Mouse (Mus musculus) midbrain, postnatal 0 days (tissue): ENCODE measurements around the gene Pdlim1. TPM values are rescaled to one million over a fixed set of nuclear protein-coding genes. Genes with fewer than 3 reads are reported as not detected.
A peak's percentile ranks its signal among the peaks of the same experiment; 100 is the strongest.

Source experiments
- ATAC-seq: fragments of 200-750 bp; cut with Nextera tagmentation; 2 replicates; pipeline ENCODE4 v1.8.0; 2017; ENCODE audit warnings: moderate number of reproducible peaks, mild to moderate bottlenecking, moderate TSS enrichment, moderate library complexity; ENCODE audit not compliant: low FRiP score
- DNase-seq: peaks from one replicate; pipeline ENCODE4 v3.0.0-alpha.2; 2015; ENCODE audit warnings: low spot score
- H3K27ac ChIP-seq: fragments of 300-500 bp; sonication (generic); 2 replicates; pipeline ENCODE4 v1.5.1; 2014; ENCODE audit warnings: low read depth, mild to moderate bottlenecking, low read length, mixed read lengths
- H3K27me3 ChIP-seq: fragments of 300-500 bp; sonication (generic); 2 replicates; pipeline ENCODE4 v1.6.1; 2014; ENCODE audit warnings: low read length, control low read depth, mixed read lengths; ENCODE audit not compliant: insufficient read depth
- H3K36me3 ChIP-seq: fragments of 300-500 bp; sonication (generic); 2 replicates; pipeline ENCODE4 v1.6.1; 2014; ENCODE audit warnings: low read length, control low read depth, mixed read lengths; ENCODE audit not compliant: insufficient read depth
- H3K4me1 ChIP-seq: fragments of 300-500 bp; sonication (generic); 2 replicates; pipeline ENCODE4 v1.6.1; 2014; ENCODE audit warnings: mild to moderate bottlenecking, control low read depth, antibody characterized with exemption, low read length, mixed read lengths; ENCODE audit not compliant: insufficient read depth
- H3K4me2 ChIP-seq: fragments of 300-500 bp; sonication (generic); 2 replicates; pipeline ENCODE4 v1.6.1; 2014; ENCODE audit warnings: low read depth, mild to moderate bottlenecking, low read length, mixed read lengths; ENCODE audit not compliant: poor library complexity, severe bottlenecking
- H3K4me3 ChIP-seq: fragments of 300-500 bp; sonication (generic); 2 replicates; pipeline ENCODE4 v1.5.1; 2014; ENCODE audit warnings: low read depth, mild to moderate bottlenecking, low read length, moderate library complexity
- H3K9ac ChIP-seq: fragments of 300-500 bp; sonication (generic); replicated peaks from 2 replicates; pipeline ENCODE4 v1.6.1; 2014; ENCODE audit warnings: mild to moderate bottlenecking, low read length, moderate library complexity, mixed read lengths; ENCODE audit not compliant: poor library complexity, severe bottlenecking
- H3K9me3 ChIP-seq: fragments of 300-500 bp; sonication (generic); 2 replicates; pipeline ENCODE4 v1.6.1; 2016; ENCODE audit warnings: low read length, control low read depth
- CTCF ChIP-seq: IDR thresholded peaks from 2 replicates; pipeline ENCODE4 v1.5.1; 2016; ENCODE audit warnings: antibody characterized with exemption, mild to moderate bottlenecking
- WGBS: fragments of 180-500 bp; shearing (Covaris S2); extraction: QIAGEN DNeasy Blood & Tissue Kit; methylation state at CpG from one replicate; pipeline ENCODE4 v1.1.7; 2014; 5-methylcytosine and 5-hydroxymethylcytosine counted together
- polyA plus RNA-seq: library from polyadenylated mRNA; unstranded; fragments of >200 nt; fragmentation: Nextera tagmentation; extraction: Ambion mirVana; gene quantifications from 2 replicates; pipeline ENCODE4 v1.2.1, GENCODE M21; 2015
- total RNA-seq: library from RNA; depleted of rRNA; stranded (reverse); fragments of >200 nt; gene quantifications from 2 replicates; pipeline ENCODE4 v1.2.3, GENCODE M21; 2014

Gene Pdlim1
- total and polyA plus RNA-seq, 2 experiments from 2014 or later, result 1.5 to 4.4 TPM

- Histone ChIP-seq H3K4me3 (no peak overlapping the region), H3K27ac (no peak overlapping the region), H3K36me3 (no peaks in the 10 kb centered on the region), H3K9me3 (0 out of 2 replicates have a peak, but pooled peaks cover 4% of the 10 kb centered on the region), H3K4me1 (no peaks in the 10 kb centered on the region), H3K4me2 (no peak overlapping the region), H3K9ac (no peak overlapping the region), H3K27me3 (no peaks in the 10 kb centered on the region)
- DNase-seq, result no peak
- no peak for ATAC-seq
- WGBS, result 87% methylated on average over 8 of the region's 8 CpGs
- TF ChIP-seq CTCF, result no peak
Measured at GRCm38 (mm10) chr19:40278372-40279023, 6.9 kb upstream of the Pdlim1 start.

GRCm38 (mm10) chr19:40277494-40277893 lies 5.9 kb upstream of the Pdlim1 start:
- Histone ChIP-seq H3K36me3 (no peaks in the 10 kb centered on the region), H3K27me3 (peaks cover 4% of the 10 kb centered on the region; the same call in 1 of the 2 replicates), H3K4me3 (no peak overlapping the region), H3K4me2 (no peak overlapping the region), H3K9ac (no peak overlapping the region), H3K9me3 (0 out of 2 replicates have a peak, but pooled peaks cover 4% of the 10 kb centered on the region), H3K27ac (no peak overlapping the region), H3K4me1 (no peaks in the 10 kb centered on the region)
- TF ChIP-seq CTCF, result no peak
- no peak for DNase-seq
- WGBS, result 92% methylated on average over 8 of the region's 8 CpGs
- no peak for ATAC-seq

- Histone ChIP-seq H3K9me3 (no peaks in the 10 kb centered on the region), H3K36me3 (no peaks in the 10 kb centered on the region), H3K27me3 (peaks cover 18% of the 10 kb centered on the region; the same call in 1 of the 2 replicates), H3K4me3 (no peak overlapping the region), H3K9ac (no peak overlapping the region), H3K27ac (no peak overlapping the region), H3K4me2 (no peak overlapping the region), H3K4me1 (no peaks in the 10 kb centered on the region)
- DNase-seq, result no peak
- no peak for ATAC-seq
- WGBS, result 88% methylated on average over 14 of the region's 14 CpGs
- TF ChIP-seq CTCF, result no peak
Measured at GRCm38 (mm10) chr19:40275401-40276188, 4.0 kb upstream of the Pdlim1 start.

GRCm38 (mm10) chr19:40272674-40273073 lies 1.0 kb upstream of the Pdlim1 start:
- DNase-seq (no peak), ATAC-seq (no peak)
- no peak overlapping the region for H3K27ac ChIP-seq
- WGBS, result 15% methylated on average over 13 of the region's 13 CpGs
- no peaks in the 10 kb centered on the region for H3K9me3 ChIP-seq
- H3K4me1 ChIP-seq, result no peaks in the 10 kb centered on the region
- H3K27me3 ChIP-seq, result peaks cover 27% of the 10 kb centered on the region
- no peaks in the 10 kb centered on the region for H3K36me3 ChIP-seq
- H3K9ac ChIP-seq, result no peak overlapping the region
- H3K4me3 ChIP-seq, result no peak overlapping the region
- no peak overlapping the region for H3K4me2 ChIP-seq
- TF ChIP-seq CTCF, result no peak

- 10% methylated on average over 62 of the region's 63 CpGs for WGBS
- Histone ChIP-seq H3K9me3 (no peaks in the 10 kb centered on the region), H3K4me1 (no peaks in the 10 kb centered on the region), H3K9ac (no peak overlapping the region; the same call in 1 of the 2 replicates), H3K4me2 (peak overlapping the region; percentile 94), H3K36me3 (no peaks in the 10 kb centered on the region), H3K27ac (no peak overlapping the region), H3K27me3 (peaks cover 27% of the 10 kb centered on the region), H3K4me3 (peak overlapping the region; percentile 52)
- no peak for TF ChIP-seq CTCF
- ATAC-seq, result peak; percentile 11
- no peak for DNase-seq
Measured at GRCm38 (mm10) chr19:40270351-40271307, 1.0 kb downstream of the Pdlim1 start.
